Mouse (Mus musculus) forebrain, embryonic 13.5 days (tissue): ENCODE data around the gene Abhd2. TPM values are rescaled to one million over a fixed set of nuclear protein-coding genes. Genes with fewer than 3 reads are reported as not detected.

Source experiments
- ATAC-seq: fragments of 200-750 bp; cut with Nextera tagmentation; 2 replicates; pipeline ENCODE4 v1.8.0; 2017
- H3K27ac ChIP-seq: fragments of 300-500 bp; sonication (generic); 2 replicates; pipeline ENCODE4 v1.5.1; 2015; ENCODE audit warnings: inconsistent platforms, mild to moderate bottlenecking, moderate library complexity
- H3K27me3 ChIP-seq: fragments of 300-500 bp; sonication (generic); 2 replicates; pipeline ENCODE4 v1.6.1; 2015; ENCODE audit warnings: mild to moderate bottlenecking, inconsistent platforms
- H3K36me3 ChIP-seq: fragments of 300-500 bp; sonication (generic); 2 replicates; pipeline ENCODE4 v1.6.1; 2015; ENCODE audit warnings: mild to moderate bottlenecking, inconsistent platforms; ENCODE audit not compliant: poor library complexity, severe bottlenecking
- H3K4me1 ChIP-seq: fragments of 300-500 bp; sonication (generic); 2 replicates; pipeline ENCODE4 v1.6.1; 2015; ENCODE audit warnings: inconsistent platforms
- H3K4me2 ChIP-seq: fragments of 300-500 bp; sonication (generic); 2 replicates; pipeline ENCODE4 v1.6.1; 2015; ENCODE audit warnings: inconsistent platforms, mild to moderate bottlenecking, moderate library complexity
- H3K4me3 ChIP-seq: fragments of 300-500 bp; sonication (generic); 2 replicates; pipeline ENCODE4 v1.5.1; 2015; ENCODE audit warnings: mild to moderate bottlenecking, inconsistent platforms
- H3K9ac ChIP-seq: fragments of 300-500 bp; sonication (generic); 2 replicates; pipeline ENCODE4 v1.6.1; 2015; ENCODE audit warnings: mild to moderate bottlenecking, inconsistent platforms
- H3K9me3 ChIP-seq: fragments of 300-500 bp; sonication (generic); replicated peaks from 2 replicates; pipeline ENCODE4 v1.6.1; 2016; ENCODE audit warnings: inconsistent platforms
- WGBS: fragments of 180-500 bp; shearing (Covaris S2); methylation state at CpG from one replicate; pipeline ENCODE4 v1.1.7; 2015; 5-methylcytosine and 5-hydroxymethylcytosine counted together
- polyA plus RNA-seq: library from polyadenylated mRNA; unstranded; fragments of >200 nt; fragmentation: Nextera tagmentation; extraction: Ambion mirVana; gene quantifications from 2 replicates; pipeline ENCODE4 v1.2.1, GENCODE M21; 2015

Gene Abhd2
- polyA plus RNA-seq, 1 experiment from 2014 or later: 17.3 TPM

- Histone ChIP-seq H3K4me2 (no peak overlapping the region), H3K4me1 (peaks cover 13% of the 10 kb centered on the region), H3K4me3 (no peak overlapping the region), H3K27me3 (no peaks in the 10 kb centered on the region), H3K9me3 (no peaks in the 10 kb centered on the region), H3K27ac (no peak overlapping the region), H3K36me3 (no peaks in the 10 kb centered on the region), H3K9ac (no peak overlapping the region)
- ATAC-seq: no peak
- 73% methylated on average over 7 of the region's 7 CpGs for WGBS
These were observed 121.7 kb downstream of the Abhd2 start for GRCm38 (mm10) chr7:79394666-79395065.

DNA sequence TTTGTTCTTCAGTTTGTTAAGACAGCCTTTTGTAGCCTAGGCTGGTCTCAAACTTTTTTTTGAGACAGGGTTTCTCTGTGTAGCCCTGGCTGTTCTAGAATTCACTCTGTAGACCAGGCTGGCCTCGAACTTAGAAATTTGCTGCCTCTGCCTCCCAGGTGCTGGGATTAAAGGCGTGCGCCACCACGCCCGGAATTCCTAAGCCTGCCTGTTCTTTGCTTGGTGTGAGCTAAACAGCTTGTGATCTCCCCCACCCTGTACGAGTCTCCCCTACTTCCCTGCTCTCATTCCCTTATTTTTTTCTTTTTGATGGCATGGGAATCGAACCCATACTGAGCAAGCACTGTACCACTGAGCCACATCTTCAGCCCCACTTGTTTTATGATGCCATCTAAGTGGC is 122.2 kb downstream of the Abhd2 start:
- Histone ChIP-seq H3K4me2 (no peak overlapping the region), H3K27me3 (no peaks in the 10 kb centered on the region), H3K36me3 (no peaks in the 10 kb centered on the region), H3K9me3 (no peaks in the 10 kb centered on the region), H3K9ac (no peak overlapping the region), H3K27ac (no peak overlapping the region), H3K4me3 (no peak overlapping the region), H3K4me1 (peaks cover 13% of the 10 kb centered on the region)
- ATAC-seq: no peak
- 82% methylated on average over 7 of the region's 7 CpGs for WGBS

GRCm38 (mm10) chr7:79397446-79397963 is 124.5 kb downstream of the Abhd2 start:
- Histone ChIP-seq H3K4me3 (no peak overlapping the region), H3K9me3 (no peaks in the 10 kb centered on the region), H3K36me3 (no peaks in the 10 kb centered on the region), H3K27me3 (no peaks in the 10 kb centered on the region), H3K4me1 (peaks cover 7% of the 10 kb centered on the region), H3K4me2 (no peak overlapping the region), H3K27ac (no peak overlapping the region), H3K9ac (no peak overlapping the region)
- WGBS: 91% methylated on average over 10 of the region's 10 CpGs
- ATAC-seq: no peak

GRCm38 (mm10) chr7:79398426-79398825 is 125.4 kb downstream of the Abhd2 start:
- Histone ChIP-seq H3K4me3 (no peak overlapping the region), H3K9ac (no peak overlapping the region), H3K4me1 (no peaks in the 10 kb centered on the region), H3K27ac (no peak overlapping the region), H3K4me2 (no peak overlapping the region), H3K27me3 (no peaks in the 10 kb centered on the region), H3K9me3 (no peaks in the 10 kb centered on the region), H3K36me3 (no peaks in the 10 kb centered on the region)
- WGBS: 86% methylated on average over 8 of the region's 8 CpGs
- ATAC-seq: no peak

DNA sequence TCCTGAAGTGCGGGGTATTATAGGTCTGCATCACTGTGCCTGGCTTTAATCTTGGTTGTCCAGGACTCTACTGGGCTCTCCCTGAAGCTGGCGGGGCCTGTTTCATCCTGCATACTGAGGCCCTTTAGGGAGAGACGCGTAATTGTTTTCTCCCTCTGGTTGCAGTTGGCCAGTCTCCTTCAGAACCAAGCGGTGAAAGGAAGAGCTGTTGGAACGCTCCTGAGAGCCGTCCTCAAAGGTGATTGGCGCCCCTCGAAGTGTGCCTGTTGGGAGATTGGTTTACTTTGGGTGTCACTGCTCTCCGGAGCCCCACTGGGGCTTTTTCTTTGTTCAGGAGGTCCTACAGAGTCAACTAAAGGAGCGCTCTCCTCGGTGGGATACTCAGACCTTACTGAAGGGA is 126.0 kb downstream of the Abhd2 start:
- H3K9me3 ChIP-seq: no peaks in the 10 kb centered on the region
- 71% methylated on average over 12 of the region's 12 CpGs for WGBS
- H3K4me2 ChIP-seq: no peak overlapping the region
- H3K27me3 ChIP-seq: no peaks in the 10 kb centered on the region
- no peak overlapping the region for H3K4me3 ChIP-seq
- H3K36me3 ChIP-seq: no peaks in the 10 kb centered on the region
- no peak overlapping the region for H3K27ac ChIP-seq
- H3K9ac ChIP-seq: no peak overlapping the region
- no peak for ATAC-seq
- no peaks in the 10 kb centered on the region for H3K4me1 ChIP-seq

- Histone ChIP-seq H3K9me3 (no peaks in the 10 kb centered on the region), H3K4me3 (no peak overlapping the region), H3K4me2 (no peak overlapping the region), H3K27me3 (no peaks in the 10 kb centered on the region), H3K36me3 (no peaks in the 10 kb centered on the region), H3K27ac (no peak overlapping the region), H3K9ac (no peak overlapping the region), H3K4me1 (no peaks in the 10 kb centered on the region)
- WGBS: 80% methylated on average over 3 of the region's 3 CpGs
- no peak for ATAC-seq
These were observed 127.3 kb downstream of the Abhd2 start for GRCm38 (mm10) chr7:79400296-79400695.

DNA sequence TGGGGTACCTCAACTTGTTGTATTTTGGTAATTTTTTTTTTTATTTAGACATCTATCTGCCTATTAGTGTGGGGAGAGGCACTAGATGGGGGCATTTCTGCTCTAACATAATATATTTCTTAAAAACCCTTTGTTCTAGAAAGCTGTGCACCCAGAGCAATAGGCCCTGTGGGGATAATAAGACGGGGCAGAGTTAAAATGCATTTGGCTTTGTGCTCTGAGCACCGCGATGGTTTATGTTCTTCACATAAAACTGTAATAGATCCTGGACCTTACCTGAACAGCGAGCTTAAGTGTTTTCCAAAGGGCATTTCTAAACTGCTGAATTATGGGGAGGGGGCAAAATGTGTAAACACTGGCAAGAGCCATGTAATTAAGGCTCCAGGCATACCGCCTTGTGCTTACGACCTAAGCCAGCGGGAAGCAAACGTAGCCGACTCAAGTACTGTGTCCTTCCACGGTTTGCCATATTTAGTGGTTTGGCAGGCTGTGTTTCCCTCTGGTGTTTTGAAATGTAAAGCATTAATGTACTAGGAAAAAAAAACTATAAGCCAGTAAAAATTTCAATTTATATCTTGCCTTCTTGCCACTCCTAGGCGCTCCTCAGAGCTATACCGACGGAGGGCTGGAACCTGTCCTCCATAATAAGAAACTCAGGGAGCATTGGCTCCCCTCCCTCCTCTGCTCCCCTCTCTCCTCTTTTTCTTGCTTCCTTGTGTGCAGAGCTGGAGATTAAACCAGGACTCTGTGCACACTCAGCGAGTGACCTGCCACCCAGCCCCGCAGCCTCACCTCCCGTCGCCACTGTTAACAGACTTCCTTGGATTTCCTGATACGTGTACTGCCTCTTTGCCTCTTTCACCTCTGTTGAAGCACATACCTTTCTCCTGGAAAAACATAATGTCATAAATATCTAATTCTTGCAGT is 141.7 kb downstream of the Abhd2 start:
- H3K4me2 ChIP-seq: no peak overlapping the region
- H3K27ac ChIP-seq: no peak overlapping the region
- no peaks in the 10 kb centered on the region for H3K9me3 ChIP-seq
- no peaks in the 10 kb centered on the region for H3K27me3 ChIP-seq
- 87% methylated on average over 18 of the region's 18 CpGs for WGBS
- H3K36me3 ChIP-seq: peaks cover 8% of the 10 kb centered on the region; the same call in 1 of the 2 replicates
- H3K4me3 ChIP-seq: no peak overlapping the region
- no peaks in the 10 kb centered on the region for H3K4me1 ChIP-seq
- ATAC-seq: no peak
- no peak overlapping the region for H3K9ac ChIP-seq

Other genes with a start within 250 kb of the Abhd2 start
- 0.03 TPM in 1 of 2 replicates, not detected in the other for gene Acan, start 219.7 kb upstream of the Abhd2 start, polyA plus RNA-seq
- 1.9 TPM in 2 replicates for gene Hapln3, start 142.2 kb upstream of the Abhd2 start, polyA plus RNA-seq
- 80.3 and 85.9 TPM in 2 replicates for gene Mfge8, start 124.1 kb upstream of the Abhd2 start, polyA plus RNA-seq
- gene Rlbp1, start 113.8 kb downstream of the Abhd2 start, polyA plus RNA-seq: 40.5 and 52.8 TPM in 2 replicates
- gene Fanci, start 118.7 kb downstream of the Abhd2 start, polyA plus RNA-seq: 10.3 and 11.4 TPM in 2 replicates
- gene Polg, start 193.2 kb downstream of the Abhd2 start, polyA plus RNA-seq: 29.7 and 30.4 TPM in 2 replicates